Mouse (Mus musculus): ENCODE measurements around the gene Hmgcr.
"Not testable (repeated sequence)": the region's sequence is repeated elsewhere in the genome, so short reads cannot be mapped to it uniquely, and the experiment has no call there.

Gene Hmgcr

DNA sequence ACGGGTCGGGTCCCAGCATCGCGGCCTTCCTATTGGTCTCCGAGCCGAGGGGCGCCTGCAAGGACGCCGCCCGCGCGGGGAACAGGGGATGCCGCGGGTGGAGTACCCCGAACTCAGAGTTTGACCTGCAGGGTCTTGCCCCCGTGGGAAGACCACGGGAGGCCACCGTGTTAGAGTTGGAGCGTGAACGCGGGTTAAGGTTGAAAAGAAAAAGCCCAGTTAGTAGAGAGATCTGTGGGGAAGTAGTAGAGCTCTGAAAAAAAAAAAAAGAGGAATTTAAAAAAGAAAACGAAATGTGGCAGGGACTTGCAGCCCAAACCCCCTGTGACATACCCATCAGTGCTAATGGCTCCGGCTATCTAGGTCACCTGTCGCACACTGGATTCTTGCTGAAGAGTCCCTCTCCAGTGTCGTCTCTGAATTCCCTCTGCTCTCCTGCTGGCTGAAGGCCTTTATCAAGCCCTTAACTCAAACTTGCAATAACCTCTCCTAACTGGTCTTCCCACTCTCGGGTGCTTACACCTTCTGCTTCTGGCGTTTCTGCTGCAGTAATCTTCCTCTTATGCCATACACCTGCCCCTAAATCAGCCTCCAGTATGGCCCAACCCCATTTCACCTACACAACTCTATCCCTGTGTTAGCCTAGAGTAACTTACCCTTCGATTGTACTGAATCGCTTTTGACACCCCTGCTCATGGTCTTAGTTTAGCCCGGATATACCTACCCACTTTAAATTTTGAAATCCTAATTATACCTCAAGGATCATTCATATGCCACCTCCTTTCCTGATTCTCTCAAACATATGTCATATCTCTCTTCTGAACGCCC, 556 bp upstream of the Hmgcr start:
- no peak for DNase-seq (ENCODE audit: extremely low read depth, insufficient read length, low spot score)

DNA sequence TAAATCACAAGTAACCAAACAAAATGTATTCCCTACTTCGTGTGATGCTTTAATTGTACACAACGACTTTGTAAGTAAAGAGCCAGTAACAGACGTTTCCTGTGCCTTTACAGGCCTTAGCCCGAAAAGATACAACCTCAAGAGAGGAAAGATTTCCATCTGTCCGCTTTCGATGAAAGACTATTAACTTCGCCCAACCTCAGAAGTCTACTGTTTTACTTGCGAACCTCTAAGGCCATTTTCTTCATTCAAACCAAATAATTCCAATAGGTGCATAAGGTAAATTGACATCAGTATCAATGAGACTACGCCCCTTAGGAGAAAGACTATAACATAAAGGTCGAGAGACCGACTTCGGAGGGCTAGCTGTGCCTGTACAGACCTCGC, 724 bp downstream of the Hmgcr start:
- DNase-seq (ENCODE audit: extremely low read depth, insufficient read length, low spot score), result no peak

DNA sequence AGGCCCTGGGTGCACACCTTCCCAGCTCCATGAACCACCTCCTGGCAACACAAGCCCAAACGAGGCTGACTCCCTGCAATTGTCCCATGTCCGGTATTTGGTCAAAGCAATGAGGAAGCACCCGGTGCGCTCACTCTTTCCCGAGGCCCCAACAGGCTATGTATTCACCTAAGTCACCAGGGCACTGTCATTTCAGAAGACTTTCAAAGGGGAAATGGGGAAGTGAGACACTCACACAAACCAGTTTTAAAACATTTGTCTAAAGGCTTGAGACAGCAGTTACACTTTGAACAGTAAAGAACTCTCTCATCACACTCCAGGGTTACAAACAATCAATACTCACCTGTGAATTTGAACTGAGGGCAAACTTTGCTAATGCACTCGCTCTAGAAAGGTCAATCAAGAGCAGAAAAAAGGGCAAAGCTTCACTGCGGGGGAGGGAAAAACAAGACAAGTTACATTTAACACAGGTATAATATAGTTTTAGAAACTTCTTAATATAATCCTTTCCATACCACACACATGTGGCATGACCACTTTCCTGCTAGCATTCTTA, 6.2 kb downstream of the Hmgcr start:
- no peak for DNase-seq (ENCODE audit: extremely low read depth, insufficient read length, low spot score)

DNA sequence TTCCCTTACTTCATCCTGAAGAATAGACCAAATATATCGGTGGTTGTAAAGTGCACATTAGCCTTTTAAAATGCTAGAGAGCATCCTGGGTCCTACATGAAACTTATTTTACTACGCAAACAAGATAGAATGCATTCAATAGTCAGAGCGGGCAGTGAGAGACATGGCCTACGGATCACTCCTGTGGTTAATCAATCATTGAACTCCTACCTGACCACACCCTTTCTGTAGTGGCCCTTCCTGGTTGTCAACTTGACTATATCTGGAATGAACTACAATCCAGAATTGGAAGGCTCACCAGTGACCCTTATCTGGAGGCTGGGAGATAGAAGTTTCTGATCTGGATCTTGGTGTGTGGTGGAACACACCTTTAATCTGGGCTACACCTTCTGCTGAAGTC, 7.6 kb downstream of the Hmgcr start:
- not testable (repeated sequence) for DNase-seq (ENCODE audit: extremely low read depth, insufficient read length, low spot score)

DNA sequence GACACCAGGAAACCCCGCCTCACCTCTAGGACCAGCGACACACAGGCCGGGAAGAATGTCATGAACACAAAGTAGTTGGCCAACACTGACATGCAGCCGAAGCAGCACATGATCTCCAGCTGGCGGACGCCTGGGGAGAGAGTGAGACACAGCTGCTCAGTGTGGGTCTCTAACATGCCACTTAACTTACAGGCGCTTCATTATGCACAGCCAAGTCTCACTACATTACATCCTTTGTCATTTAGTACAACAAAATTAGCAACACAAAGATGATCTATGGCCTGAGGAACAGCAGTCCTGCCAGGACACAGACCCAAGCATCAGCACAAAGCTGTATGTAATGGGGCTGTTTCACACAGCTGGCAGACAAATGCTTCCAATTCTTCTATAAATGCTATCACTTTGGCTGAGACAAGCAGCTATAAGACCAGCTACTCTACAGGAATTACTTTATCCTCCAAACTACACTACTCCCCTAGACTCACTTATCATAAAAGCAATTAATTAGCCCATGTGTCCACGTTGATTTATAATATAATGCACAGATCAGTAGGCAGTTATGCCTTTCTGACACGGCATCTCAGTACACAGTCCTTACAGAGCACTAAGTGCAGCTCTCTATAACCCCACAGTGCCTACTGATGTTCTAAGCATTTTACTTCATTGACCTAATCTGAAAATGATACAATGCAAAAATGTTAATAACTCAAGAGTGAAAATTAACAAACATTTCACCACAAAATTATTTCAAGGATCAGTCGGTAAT, 10.5 kb downstream of the Hmgcr start:
- DNase-seq (ENCODE audit: extremely low read depth, insufficient read length, low spot score), result no peak

DNA sequence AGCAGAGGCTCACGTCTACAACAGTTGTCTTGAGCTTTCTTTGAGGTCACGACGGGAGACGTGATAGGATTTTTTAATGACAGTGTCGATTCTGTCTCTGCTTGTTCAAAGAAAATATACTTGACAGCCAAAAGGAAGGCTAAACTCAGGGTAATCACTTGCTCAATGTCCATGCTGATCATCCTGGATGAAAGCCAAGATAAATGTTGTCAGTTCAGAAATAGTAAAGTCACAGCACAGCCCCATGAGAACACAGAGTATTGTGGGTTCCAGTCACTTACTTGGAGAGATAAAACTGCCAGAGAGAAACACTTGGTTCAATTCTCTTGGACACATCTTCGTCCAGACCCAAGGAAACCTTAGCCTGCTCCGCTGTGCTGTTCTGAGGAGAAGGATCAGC, 11.8 kb downstream of the Hmgcr start:
- no peak for DNase-seq (ENCODE audit: extremely low read depth, insufficient read length, low spot score)

DNA sequence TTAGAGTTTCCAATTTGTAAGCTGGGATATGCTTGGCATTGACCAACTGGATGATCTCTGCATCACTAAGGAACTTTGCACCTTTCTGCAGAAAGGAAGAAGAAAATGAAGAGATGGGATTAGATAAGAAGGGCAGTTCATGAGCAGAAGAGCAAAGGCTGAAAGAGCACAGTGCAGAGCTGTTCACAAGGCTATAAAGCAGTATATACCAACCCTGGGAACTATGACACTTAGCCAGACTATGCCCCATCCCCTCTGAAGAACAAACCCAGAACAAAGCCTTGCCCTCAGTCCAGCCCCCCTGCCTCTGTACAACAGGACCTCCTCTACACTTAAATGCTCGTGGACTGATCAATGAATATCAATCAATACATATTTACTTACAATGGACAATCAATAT, 14.1 kb downstream of the Hmgcr start:
- DNase-seq (ENCODE audit: extremely low read depth, insufficient read length, low spot score), result no peak

DNA sequence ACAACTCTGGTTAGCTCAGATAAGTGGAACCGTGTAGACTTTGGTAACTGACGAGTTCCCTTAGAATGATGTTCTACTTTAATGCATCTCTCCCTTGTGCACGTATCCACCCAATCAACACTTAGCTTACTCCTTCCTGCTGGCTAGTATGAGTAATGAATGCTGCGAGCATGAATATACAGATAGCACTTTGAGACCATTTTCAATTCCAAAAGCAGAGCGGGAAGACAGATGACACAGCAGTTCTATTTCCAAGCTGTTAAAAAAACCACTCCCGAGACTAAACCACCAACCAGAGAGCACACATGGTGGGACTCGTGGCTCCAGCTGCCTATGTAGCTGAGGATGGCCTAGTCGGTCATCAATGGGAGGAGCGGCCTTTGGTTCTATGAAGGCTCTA, 17.7 kb downstream of the Hmgcr start:
- DNase-seq (ENCODE audit: extremely low read depth, insufficient read length, low spot score), result no peak

DNA sequence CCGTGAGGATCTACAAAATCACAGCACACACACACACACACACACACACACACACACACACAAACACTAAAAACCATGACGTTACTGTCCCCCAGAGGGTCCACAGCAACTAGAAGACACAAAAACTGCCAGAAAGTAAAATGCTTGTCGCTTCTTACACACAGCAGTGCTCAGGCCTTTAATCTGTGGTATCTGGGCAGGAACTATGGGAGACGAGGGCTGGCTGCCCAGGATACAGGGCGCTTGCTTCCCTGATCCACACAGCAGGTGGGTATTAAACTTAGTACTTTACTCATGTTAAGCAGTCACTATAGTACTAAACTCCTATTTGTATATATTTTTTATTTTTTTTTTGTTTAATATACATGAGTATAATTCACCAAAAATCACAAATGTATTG, 24.9 kb downstream of the Hmgcr start:
- no peak for DNase-seq (ENCODE audit: extremely low read depth, insufficient read length, low spot score)

DNA sequence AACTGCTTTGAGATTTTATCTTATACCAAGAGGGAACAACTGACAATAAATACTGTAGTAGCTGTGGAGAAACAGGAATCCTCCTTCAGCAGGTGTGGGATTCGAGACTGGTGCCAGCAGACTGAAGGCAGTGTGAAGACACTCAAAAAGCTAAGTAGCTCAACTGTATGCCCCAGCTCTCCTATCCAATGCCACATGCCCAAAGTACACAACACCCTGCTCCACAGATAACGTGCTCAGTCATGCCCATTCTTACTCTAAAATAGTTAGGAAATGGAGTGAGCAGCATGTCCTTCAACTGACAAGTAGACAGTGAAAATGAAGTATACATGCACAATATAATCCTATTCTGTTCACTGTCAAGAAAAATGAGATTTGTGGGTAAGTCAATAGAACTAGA, 26.6 kb downstream of the Hmgcr start:
- no peak for DNase-seq (ENCODE audit: extremely low read depth, insufficient read length, low spot score)

DNA sequence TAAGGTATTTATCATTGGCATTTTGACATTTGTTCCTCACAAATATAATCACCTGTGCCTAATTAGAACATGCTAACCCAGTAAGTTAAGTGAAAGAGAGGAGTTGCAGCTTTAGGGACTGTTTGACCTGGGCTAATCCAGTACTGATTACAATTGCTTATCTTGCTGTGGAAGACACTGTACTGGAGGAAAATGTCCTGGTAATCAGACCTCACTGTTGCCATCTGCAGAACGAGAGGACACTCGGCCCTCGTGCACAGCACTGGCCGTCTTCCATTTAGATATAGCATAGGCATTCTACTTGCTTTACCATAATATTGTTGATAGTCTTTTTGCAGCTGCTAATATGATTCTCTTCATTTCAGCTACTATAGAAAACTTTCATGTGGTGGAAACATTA, 40.3 kb downstream of the Hmgcr start:
- no peak for DNase-seq (ENCODE audit: extremely low read depth, insufficient read length, low spot score)

DNA sequence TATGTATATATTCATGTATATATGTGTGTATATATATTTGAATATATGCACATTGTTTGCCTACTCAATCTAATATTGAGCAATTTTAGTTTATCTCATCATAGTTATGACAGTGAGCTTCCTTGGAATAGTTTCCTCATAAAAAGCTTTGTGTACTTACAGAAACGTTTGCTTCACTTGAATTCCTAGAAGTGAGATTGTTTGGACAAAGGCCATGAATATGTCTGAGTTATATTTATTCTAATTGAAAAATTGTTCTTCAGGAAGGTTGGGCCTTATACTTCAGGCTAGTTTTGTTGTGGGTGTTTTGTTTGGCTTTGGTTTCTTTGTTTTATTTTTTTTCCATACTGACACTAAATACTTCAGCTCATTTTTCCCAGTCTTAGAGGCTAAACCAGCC, 49.8 kb downstream of the Hmgcr start:
- DNase-seq (ENCODE audit: extremely low read depth, insufficient read length, low spot score), result no peak

DNA sequence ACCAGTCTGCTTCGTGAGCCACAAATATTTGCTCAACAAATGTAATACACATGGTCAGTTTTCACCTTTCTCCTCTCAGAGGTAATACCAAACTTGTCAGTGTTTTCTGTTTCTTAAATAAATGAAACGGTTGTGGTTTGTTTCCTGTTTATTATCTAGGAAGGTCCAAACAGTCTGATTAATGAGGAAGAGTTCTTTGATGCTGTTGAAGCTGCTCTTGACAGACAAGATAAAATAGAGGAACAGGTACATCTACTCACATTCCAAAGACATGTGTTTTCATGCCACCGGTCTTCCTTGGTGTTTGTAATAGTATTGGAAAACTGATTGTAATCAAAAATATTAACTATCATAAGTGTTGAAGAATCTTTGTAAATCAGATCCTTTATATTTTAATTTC, 56.1 kb downstream of the Hmgcr start:
- DNase-seq (ENCODE audit: extremely low read depth, insufficient read length, low spot score), result no peak

DNA sequence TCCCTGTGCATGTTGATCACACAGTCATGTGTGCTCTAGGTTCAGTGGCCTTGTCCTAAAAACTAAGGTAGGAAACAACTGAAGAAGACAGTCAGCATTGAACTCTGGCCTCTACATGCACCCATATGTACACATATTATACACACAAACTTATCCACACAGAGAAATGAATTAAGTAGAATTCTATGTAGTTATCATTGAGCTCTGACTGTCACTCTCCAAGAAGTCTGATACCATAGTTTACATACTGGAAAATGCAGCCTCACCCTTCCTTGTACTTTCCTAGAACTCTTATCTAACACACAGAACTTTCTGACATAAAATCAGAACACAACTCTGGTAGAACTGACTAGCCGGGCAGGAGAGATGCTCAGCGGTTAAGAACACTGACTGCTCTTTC, 66.5 kb downstream of the Hmgcr start:
- no peak for DNase-seq (ENCODE audit: extremely low read depth, insufficient read length, low spot score)

DNA sequence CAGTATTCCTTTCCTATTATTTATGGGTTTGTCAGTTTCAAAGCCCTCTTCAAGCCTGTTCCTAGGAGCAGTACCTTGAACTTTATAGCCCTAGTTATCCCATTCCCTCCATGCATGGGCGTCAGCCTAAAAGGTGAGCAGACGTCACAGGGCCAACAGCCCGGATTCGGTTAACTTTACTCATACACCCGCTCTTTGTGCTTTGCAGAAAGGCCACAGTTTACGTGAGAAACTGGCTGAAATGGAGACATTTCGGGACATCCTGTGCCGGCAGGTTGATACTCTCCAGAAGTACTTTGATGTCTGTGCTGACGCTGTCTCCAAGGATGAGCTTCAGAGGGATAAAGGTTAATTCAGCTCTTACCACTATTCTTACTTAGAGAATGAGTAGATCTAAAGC, 71.6 kb downstream of the Hmgcr start:
- no peak for DNase-seq (ENCODE audit: extremely low read depth, insufficient read length, low spot score)

Measured in 3134 (cell line).